Mouse (Mus musculus) lung, embryonic 14.5 days (tissue): ENCODE data around the gene Idh3b. TPM values are rescaled to one million over a fixed set of nuclear protein-coding genes. Genes with fewer than 3 reads are reported as not detected.

Experiments used
- ATAC-seq: fragments of 200-750 bp; cut with Nextera tagmentation; 2 replicates; pipeline ENCODE4 v1.8.0; 2017; ENCODE audit warnings: mild to moderate bottlenecking, moderate TSS enrichment, moderate library complexity; ENCODE audit not compliant: insufficient read depth
- DNase-seq: peaks from one replicate; pipeline ENCODE4 v3.0.0-alpha.2; 2015
- H3K27ac ChIP-seq: fragments of 300-500 bp; sonication (generic); 2 replicates; pipeline ENCODE4 v1.5.1; 2014; ENCODE audit warnings: low read depth, mild to moderate bottlenecking, moderate library complexity
- H3K27me3 ChIP-seq: fragments of 300-500 bp; sonication (generic); 2 replicates; pipeline ENCODE4 v1.6.1; 2014; ENCODE audit warnings: low read length, control low read depth; ENCODE audit not compliant: insufficient read depth
- H3K36me3 ChIP-seq: fragments of 300-500 bp; sonication (generic); 2 replicates; pipeline ENCODE4 v1.6.1; 2014; ENCODE audit warnings: control low read depth; ENCODE audit not compliant: insufficient read depth
- H3K4me1 ChIP-seq: fragments of 300-500 bp; sonication (generic); 2 replicates; pipeline ENCODE4 v1.6.1; 2014; ENCODE audit warnings: antibody characterized with exemption, control low read depth; ENCODE audit not compliant: insufficient read depth
- H3K4me2 ChIP-seq: fragments of 300-500 bp; sonication (generic); 2 replicates; pipeline ENCODE4 v1.6.1; 2014; ENCODE audit warnings: mild to moderate bottlenecking
- H3K4me3 ChIP-seq: fragments of 300-500 bp; sonication (generic); 2 replicates; pipeline ENCODE4 v1.5.1; 2014; ENCODE audit warnings: low read depth, low read length
- H3K9ac ChIP-seq: fragments of 300-500 bp; sonication (generic); 2 replicates; pipeline ENCODE4 v1.6.1; 2014
- H3K9me3 ChIP-seq: fragments of 300-500 bp; sonication (generic); 2 replicates; pipeline ENCODE4 v1.6.1; 2016; ENCODE audit warnings: low read depth, low read length, control low read depth
- CTCF ChIP-seq: IDR thresholded peaks from 2 replicates; pipeline ENCODE4 v1.5.1; 2016; ENCODE audit warnings: antibody characterized with exemption, low read depth
- WGBS: fragments of 180-500 bp; shearing (Covaris S2); extraction: QIAGEN DNeasy Blood & Tissue Kit; methylation state at CpG from one replicate; pipeline ENCODE4 v1.1.7; 2014; 5-methylcytosine and 5-hydroxymethylcytosine counted together
- polyA plus RNA-seq: library from polyadenylated mRNA; unstranded; fragments of >200 nt; fragmentation: Nextera tagmentation; extraction: Ambion mirVana; gene quantifications from 2 replicates; pipeline ENCODE4 v1.2.1, GENCODE M21; 2014

Gene Idh3b
- polyA plus RNA-seq, 1 experiment from 2014 or later = 151 TPM

GRCm38 (mm10) chr2:130273732-130274131, 10.6 kb downstream of the Idh3b start:
- H3K9me3 ChIP-seq = no peaks in the 10 kb centered on the region
- peaks cover 10% of the 10 kb centered on the region; the same call in 1 of the 2 replicates for H3K4me1 ChIP-seq
- peak overlapping the region; percentile 89 for H3K9ac ChIP-seq
- DNase-seq (peak; percentile 50), ATAC-seq (peak; percentile 10)
- 1% methylated on average over 14 of the region's 14 CpGs for WGBS
- peak overlapping the region; percentile 88 for H3K4me3 ChIP-seq
- peak overlapping the region; percentile 83 for H3K27ac ChIP-seq
- peak overlapping the region; percentile 77 for H3K4me2 ChIP-seq
- H3K36me3 ChIP-seq = peaks cover 38% of the 10 kb centered on the region
- no peaks in the 10 kb centered on the region for H3K27me3 ChIP-seq
- TF ChIP-seq CTCF = no peak

- no peak overlapping the region for H3K9ac ChIP-seq
- H3K27ac ChIP-seq = no peak overlapping the region
- H3K4me2 ChIP-seq = no peak overlapping the region
- DNase-seq (no peak), ATAC-seq (no peak)
- H3K4me3 ChIP-seq = no peak overlapping the region
- H3K4me1 ChIP-seq = peaks cover under 1% of the 10 kb centered on the region; the same call in 1 of the 2 replicates
- no peak for TF ChIP-seq CTCF
- H3K9me3 ChIP-seq = no peaks in the 10 kb centered on the region
- H3K36me3 ChIP-seq = no peaks in the 10 kb centered on the region
- H3K27me3 ChIP-seq = no peaks in the 10 kb centered on the region
- WGBS = 58% methylated on average over 7 of the region's 7 CpGs
These were observed 16.3 kb downstream of the Idh3b start for GRCm38 (mm10) chr2:130268074-130268473.

GRCm38 (mm10) chr2:130265520-130265919, 18.8 kb downstream of the Idh3b start:
- Histone ChIP-seq H3K4me2 (no peak overlapping the region), H3K4me1 (no peaks in the 10 kb centered on the region), H3K27ac (no peak overlapping the region), H3K9ac (no peak overlapping the region), H3K36me3 (no peaks in the 10 kb centered on the region), H3K4me3 (no peak overlapping the region), H3K9me3 (no peaks in the 10 kb centered on the region), H3K27me3 (no peaks in the 10 kb centered on the region)
- no peak for ATAC-seq
- no peak for DNase-seq
- WGBS = 80% methylated on average over 1 of the region's 1 CpGs
- no peak for TF ChIP-seq CTCF

GRCm38 (mm10) chr2:130262398-130262797, 21.9 kb downstream of the Idh3b start:
- no peaks in the 10 kb centered on the region for H3K36me3 ChIP-seq
- DNase-seq (no peak), ATAC-seq (no peak)
- H3K4me3 ChIP-seq = no peak overlapping the region
- no peak overlapping the region for H3K27ac ChIP-seq
- no peak overlapping the region for H3K9ac ChIP-seq
- no peak for TF ChIP-seq CTCF
- H3K4me1 ChIP-seq = no peaks in the 10 kb centered on the region
- 28% methylated on average over 2 of the region's 2 CpGs for WGBS
- no peaks in the 10 kb centered on the region for H3K27me3 ChIP-seq
- no peaks in the 10 kb centered on the region for H3K9me3 ChIP-seq
- no peak overlapping the region for H3K4me2 ChIP-seq

GRCm38 (mm10) chr2:130261914-130262313, 22.4 kb downstream of the Idh3b start:
- no peak overlapping the region for H3K4me2 ChIP-seq
- ATAC-seq = no peak
- H3K9me3 ChIP-seq = no peaks in the 10 kb centered on the region
- no peak overlapping the region for H3K4me3 ChIP-seq
- no peak overlapping the region for H3K9ac ChIP-seq
- no peak for DNase-seq
- TF ChIP-seq CTCF = no peak
- H3K27ac ChIP-seq = no peak overlapping the region
- no peaks in the 10 kb centered on the region for H3K4me1 ChIP-seq
- H3K27me3 ChIP-seq = no peaks in the 10 kb centered on the region
- WGBS = 77% methylated on average over 2 of the region's 2 CpGs
- H3K36me3 ChIP-seq = no peaks in the 10 kb centered on the region

GRCm38 (mm10) chr2:130260822-130261221, 23.5 kb downstream of the Idh3b start:
- Histone ChIP-seq H3K9me3 (no peaks in the 10 kb centered on the region), H3K4me3 (no peak overlapping the region), H3K4me2 (no peak overlapping the region), H3K27ac (no peak overlapping the region), H3K4me1 (no peaks in the 10 kb centered on the region), H3K27me3 (no peaks in the 10 kb centered on the region), H3K9ac (no peak overlapping the region), H3K36me3 (no peaks in the 10 kb centered on the region)
- TF ChIP-seq CTCF = no peak
- ATAC-seq = no peak
- DNase-seq = no peak
- WGBS = 78% methylated on average over 4 of the region's 4 CpGs

GRCm38 (mm10) chr2:130256762-130257161, 27.6 kb downstream of the Idh3b start:
- no peak overlapping the region for H3K4me2 ChIP-seq
- no peak for DNase-seq
- no peak for TF ChIP-seq CTCF
- H3K9me3 ChIP-seq = no peaks in the 10 kb centered on the region
- H3K9ac ChIP-seq = no peak overlapping the region
- H3K4me3 ChIP-seq = no peak overlapping the region
- H3K27ac ChIP-seq = no peak overlapping the region
- no peaks in the 10 kb centered on the region for H3K27me3 ChIP-seq
- 64% methylated on average over 4 of the region's 4 CpGs for WGBS
- H3K36me3 ChIP-seq = no peaks in the 10 kb centered on the region
- no peak for ATAC-seq
- H3K4me1 ChIP-seq = no peaks in the 10 kb centered on the region

- no peak for ATAC-seq
- Histone ChIP-seq H3K4me1 (no peaks in the 10 kb centered on the region), H3K36me3 (no peaks in the 10 kb centered on the region), H3K27ac (no peak overlapping the region), H3K9me3 (no peaks in the 10 kb centered on the region), H3K9ac (no peak overlapping the region), H3K27me3 (no peaks in the 10 kb centered on the region), H3K4me3 (no peak overlapping the region), H3K4me2 (no peak overlapping the region)
- 61% methylated on average over 7 of the region's 7 CpGs for WGBS
- no peak for DNase-seq
- TF ChIP-seq CTCF = no peak
These were observed 36.1 kb downstream of the Idh3b start for GRCm38 (mm10) chr2:130248226-130248625.
